1 mouse cellular context compared by ENCODE assay signal in genomic region chr19:8992769-8993624, GRCm38 (mm10).
TF ChIP-seq lines count a peak whose summit lies in the region.

No protein-coding gene starts in this region.

TF ChIP-seq in MEL, 35 proteins besides CTCF, POLR2A, EP300 and RAD21 (continued from another document):
- 0 out of 2 replicates have a peak, but pooled peaks have one; percentile 22 for TF ChIP-seq ZNF384 (IDR thresholded peaks at IDR 0.05; ENCODE audit: low read depth, low read length)
- peak; percentile 99 for TF ChIP-seq SMC3 (IDR thresholded peaks at IDR 0.05; ENCODE audit: low read depth, low read length)
- 0 out of 2 replicates have a peak, but pooled peaks have one; percentile 21 for TF ChIP-seq MXI1 (IDR thresholded peaks at IDR 0.05; ENCODE audit: low read depth, low read length)
- 0 out of 2 replicates have a peak, but pooled peaks have one; percentile 33 for TF ChIP-seq MYB (IDR thresholded peaks at IDR 0.05; ENCODE audit: low read depth, low read length)
